Mouse (Mus musculus): ENCODE results near the gene Ppp2r5e.

DNA sequence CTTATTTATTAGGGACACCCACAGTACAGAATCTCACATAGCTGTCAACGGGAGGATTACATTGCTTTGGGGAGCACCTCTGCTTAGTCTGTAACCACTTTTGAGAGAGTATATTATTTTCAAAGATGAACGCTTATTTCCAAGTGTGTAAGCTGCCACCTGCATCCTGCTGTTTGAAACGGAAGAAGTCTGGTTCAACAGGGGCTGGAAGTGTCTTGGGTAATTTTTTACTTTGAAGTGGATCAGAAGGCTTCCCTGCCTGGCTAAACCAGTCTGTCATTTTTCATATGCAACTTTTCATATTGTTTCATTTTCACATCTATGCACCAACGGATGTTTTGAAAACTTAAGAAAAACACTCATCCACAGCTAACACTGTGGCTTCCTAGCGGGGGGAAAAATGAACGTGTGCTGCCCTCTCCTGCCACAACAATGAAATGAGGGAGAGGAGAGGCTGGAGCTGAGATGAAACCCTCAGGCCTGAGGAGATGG lies 146.5 kb downstream of the Ppp2r5e start:
- no peak for TF ChIP-seq GATA1 (IDR thresholded peaks at IDR 0.05; ENCODE audit: borderline replicate concordance, low read length)
- no peak for TF ChIP-seq FLI1 (IDR thresholded peaks at IDR 0.05; ENCODE audit: low read length)
